Mouse (Mus musculus) spleen, adult 2 months (tissue): ENCODE measurements around the gene Tsc22d1. TPM values are rescaled to one million over a fixed set of nuclear protein-coding genes. Genes with fewer than 3 reads are reported as not detected.

Experiments
- DNase-seq, 2 experiments: peaks; one replicate each; pipeline versions ENCODE4 v3.0.0 to v3.0.0-alpha.2; 2012 to 2021; ENCODE audit warnings: low spot score in 2 of 2, low read depth in 1 of 2
- H3K27ac ChIP-seq: fragments of 200-500 bp; 2 replicates; pipeline ENCODE4 v1.5.1; 2012; ENCODE audit warnings: low read length, inconsistent platforms; ENCODE audit not compliant: insufficient read depth
- H3K27me3 ChIP-seq: fragments of 200-500 bp; 2 replicates; pipeline ENCODE4 v1.6.1; 2012; ENCODE audit warnings: mild to moderate bottlenecking, moderate library complexity, low read length, inconsistent platforms; ENCODE audit not compliant: control insufficient read depth, insufficient read depth
- H3K36me3 ChIP-seq: fragments of 200-500 bp; 2 replicates; pipeline ENCODE4 v1.6.1; 2012; ENCODE audit warnings: mild to moderate bottlenecking, low read length, inconsistent platforms; ENCODE audit not compliant: control insufficient read depth, insufficient read depth
- H3K4me1 ChIP-seq: fragments of 200-500 bp; 2 replicates; pipeline ENCODE4 v1.6.1; 2011; ENCODE audit warnings: inconsistent platforms; ENCODE audit not compliant: control insufficient read depth, insufficient read depth, insufficient read length
- H3K4me3 ChIP-seq: fragments of 200-500 bp; 2 replicates; pipeline ENCODE4 v1.5.1; 2011; ENCODE audit warnings: mild to moderate bottlenecking, inconsistent platforms; ENCODE audit not compliant: insufficient read depth, insufficient read length; ENCODE audit errors: extremely low read depth
- CTCF ChIP-seq: fragments of 200-500 bp; IDR thresholded peaks from 2 replicates; pipeline ENCODE4 v1.5.1; 2011; ENCODE audit warnings: mild to moderate bottlenecking, inconsistent platforms; ENCODE audit not compliant: insufficient read depth, insufficient read length, insufficient replicate concordance; ENCODE audit errors: extremely low read depth
- POLR2A ChIP-seq: fragments of 200-500 bp; IDR thresholded peaks from 2 replicates; pipeline ENCODE4 v1.6.1; 2011; ENCODE audit warnings: low read depth, low read length, inconsistent platforms
- WGBS: fragments of 180-500 bp; shearing (Covaris S2); methylation state at CpG from one replicate; pipeline ENCODE4 v1.1.7; 2018; 5-methylcytosine and 5-hydroxymethylcytosine counted together
- polyA plus RNA-seq: library from polyadenylated mRNA; depleted of rRNA; stranded (reverse); fragments of >200 nt; gene quantifications from 2 replicates; pipeline ENCODE4 v1.2.3, GENCODE M21; 2012

Gene Tsc22d1
- polyA plus RNA-seq, 1 experiment = 82.9 TPM

DNA sequence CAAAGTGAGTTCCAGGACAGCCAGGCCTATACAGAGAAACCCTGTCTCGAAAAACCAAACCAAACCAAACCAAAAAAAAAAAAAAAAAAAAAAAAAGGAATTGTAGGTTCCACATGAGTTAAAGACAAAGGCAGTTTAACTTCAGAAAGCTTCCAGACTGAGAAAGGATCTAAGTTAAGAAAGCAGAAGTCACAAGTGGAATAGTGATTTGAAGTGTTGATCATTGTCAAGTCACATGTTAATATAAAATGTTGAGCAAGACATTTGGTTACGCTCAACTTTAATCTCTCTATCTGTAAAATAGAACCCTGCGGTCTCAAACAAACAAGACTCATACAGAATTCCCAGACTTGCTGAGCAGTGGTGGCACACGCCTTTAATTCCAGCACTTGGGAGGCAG lies 12.2 kb upstream of the Tsc22d1 start:
- no peaks in the 10 kb centered on the region for H3K4me1 ChIP-seq
- no peaks in the 10 kb centered on the region for H3K27me3 ChIP-seq
- DNase-seq = no peak
- no peaks in the 10 kb centered on the region for H3K36me3 ChIP-seq
- no peak for TF ChIP-seq POLR2A
- no peak for TF ChIP-seq CTCF
- no peak overlapping the region for H3K27ac ChIP-seq
- WGBS = 83% methylated on average over 4 of the region's 4 CpGs
- no peak overlapping the region for H3K4me3 ChIP-seq

- Histone ChIP-seq H3K27me3 (no peaks in the 10 kb centered on the region), H3K4me3 (no peak overlapping the region), H3K36me3 (no peaks in the 10 kb centered on the region), H3K27ac (no peak overlapping the region), H3K4me1 (no peaks in the 10 kb centered on the region)
- WGBS = 89% methylated on average over 8 of the region's 8 CpGs
- no peak for TF ChIP-seq CTCF
- TF ChIP-seq POLR2A = no peak
- DNase-seq = no peak
These were observed 5.7 kb upstream of the Tsc22d1 start for GRCm38 (mm10) chr14:76409111-76409510.

- no peaks in the 10 kb centered on the region for H3K36me3 ChIP-seq
- TF ChIP-seq CTCF (no peak), POLR2A (no peak)
- WGBS = 4% methylated on average over 10 of the region's 10 CpGs
- H3K4me1 ChIP-seq = no peaks in the 10 kb centered on the region
- peak overlapping the region; percentile 2; the same call in 1 of the 2 replicates for H3K27ac ChIP-seq
- H3K4me3 ChIP-seq = peak overlapping the region; percentile 88
- DNase-seq = no peak
- peaks cover 9% of the 10 kb centered on the region; the same call in 1 of the 2 replicates for H3K27me3 ChIP-seq
These were observed 1.0 kb upstream of the Tsc22d1 start for GRCm38 (mm10) chr14:76413773-76414121.

GRCm38 (mm10) chr14:76414122-76414861 lies 469 bp upstream of the Tsc22d1 start:
- under 1% methylated on average over 76 of the region's 81 CpGs for WGBS
- Histone ChIP-seq H3K27me3 (peaks cover 9% of the 10 kb centered on the region; the same call in 1 of the 2 replicates), H3K4me1 (no peaks in the 10 kb centered on the region), H3K36me3 (no peaks in the 10 kb centered on the region), H3K4me3 (peak overlapping the region; percentile 88), H3K27ac (peak overlapping the region; percentile 47)
- DNase-seq = peak; percentile 67 to 86
- TF ChIP-seq POLR2A (peak; percentile 26), CTCF (no peak)

DNA sequence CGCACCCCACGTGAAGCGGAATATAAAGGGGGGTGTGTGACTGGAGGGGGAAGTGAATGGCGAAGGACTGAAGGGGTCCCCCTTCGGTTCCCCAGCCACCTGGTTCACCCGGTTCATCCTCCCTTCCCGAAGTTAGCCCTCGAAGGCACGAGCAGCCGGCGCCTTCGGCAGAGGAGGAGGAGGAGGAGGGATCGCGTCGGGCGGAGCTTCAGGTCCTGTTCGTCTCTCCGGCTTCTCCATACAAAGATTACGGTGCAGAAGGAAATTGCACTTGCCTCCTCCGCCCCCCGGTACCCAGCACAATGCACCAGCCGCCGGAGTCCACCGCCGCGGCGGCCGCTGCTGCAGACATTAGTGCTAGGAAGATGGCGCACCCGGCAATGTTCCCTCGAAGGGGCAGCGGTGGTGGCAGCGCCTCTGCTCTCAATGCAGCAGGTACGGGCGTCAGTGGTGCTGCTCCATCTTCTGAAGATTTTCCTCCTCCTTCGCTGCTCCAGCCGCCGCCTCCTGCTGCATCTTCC lies 1.1 kb downstream of the Tsc22d1 start:
- DNase-seq = peak in 1 of 2 experiments; percentile 16
- H3K4me1 ChIP-seq = no peaks in the 10 kb centered on the region
- H3K36me3 ChIP-seq = no peaks in the 10 kb centered on the region
- 2% methylated on average over 32 of the region's 38 CpGs for WGBS
- peaks cover 9% of the 10 kb centered on the region; the same call in 1 of the 2 replicates for H3K27me3 ChIP-seq
- H3K27ac ChIP-seq = no peak overlapping the region
- TF ChIP-seq POLR2A = no peak
- no peak for TF ChIP-seq CTCF
- H3K4me3 ChIP-seq = peak overlapping the region; percentile 88

- peaks cover 9% of the 10 kb centered on the region; the same call in 1 of the 2 replicates for H3K27me3 ChIP-seq
- WGBS = 79% methylated on average over 27 of the region's 27 CpGs
- H3K4me3 ChIP-seq = peak overlapping the region; percentile 88
- no peak overlapping the region for H3K27ac ChIP-seq
- no peak for DNase-seq
- TF ChIP-seq CTCF = no peak
- TF ChIP-seq POLR2A = no peak
- no peaks in the 10 kb centered on the region for H3K36me3 ChIP-seq
- no peaks in the 10 kb centered on the region for H3K4me1 ChIP-seq
These were observed 1.7 kb downstream of the Tsc22d1 start for GRCm38 (mm10) chr14:76416366-76417040.
